ENCODE assay signal across 9 mouse cellular contexts in genomic region chr2:26488535-26489135, GRCm38 (mm10). TPM values are rescaled to one million over a fixed set of nuclear protein-coding genes. Genes with fewer than 3 reads are reported as not detected.
DNase-seq lines count a peak whose midpoint lies in the region; ATAC-seq and TF ChIP-seq lines count a peak whose summit lies in the region.
"Had no signal": no experiment of that assay in that cellular context is flagged by ENCODE, and none has a peak within 500 bp of the region (broad histone marks: within the 10 kb centered on the region; RNA-seq: fewer than 3 reads in every experiment).

No protein-coding gene starts in this region.

- WGBS in heart, embryonic 14.5 days: 60% methylated on average over 9 of the region's 9 CpGs
- 46% methylated on average over 9 of the region's 9 CpGs for whole genome bisulfite sequencing in hindbrain, embryonic 13.5 days
- 50% methylated on average over 9 of the region's 9 CpGs for WGBS in midbrain, postnatal 0 days

- intact Hi-C loops in heart, postnatal 36 days (cut with DNase I): no loop called here

- H3K9me3 ChIP-seq in heart, embryonic 14.5 days (ENCODE audit: control insufficient read depth, low read length): no peaks in the 10 kb centered on the region
- no peaks in the 10 kb centered on the region for H3K9me3 ChIP-seq in hindbrain, embryonic 13.5 days
- no peaks in the 10 kb centered on the region for H3K9me3 ChIP-seq in midbrain, postnatal 0 days (ENCODE audit: low read length)
- H3K9me3 ChIP-seq: megakaryocyte, embryonic 14.5 days had no signal

- no peak overlapping the region for H3K4me3 ChIP-seq in heart, embryonic 14.5 days (ENCODE audit: control insufficient read depth in 1 of 2, insufficient read depth in 1 of 2, low read depth in 1 of 2, low read length in 2 of 2)
- H3K4me3 ChIP-seq in hindbrain, embryonic 13.5 days: no peak overlapping the region
- H3K4me3 ChIP-seq in midbrain, postnatal 0 days (ENCODE audit: low read depth, low read length): no peak overlapping the region
- H3K4me3 ChIP-seq: megakaryocyte, embryonic 14.5 days had no signal

- peaks cover 54 to 75% of the 10 kb centered on the region in 2 experiments for H3K4me1 ChIP-seq in heart, embryonic 14.5 days (ENCODE audit: control insufficient read depth in 2 of 2, insufficient read depth in 2 of 2, low read length in 2 of 2)
- peaks cover 100% of the 10 kb centered on the region for H3K4me1 ChIP-seq in hindbrain, embryonic 13.5 days (replicated peaks)
- peaks cover 34% of the 10 kb centered on the region for H3K4me1 ChIP-seq in midbrain, postnatal 0 days (ENCODE audit: insufficient read depth, low read length)

- no peak for ATAC-seq in heart, embryonic 14.5 days (ENCODE audit: insufficient number of reproducible peaks, insufficient read depth, low FRiP score, low read depth)
- ATAC-seq in hindbrain, embryonic 13.5 days (ENCODE audit: low FRiP score): no peak
- no peak for ATAC-seq in midbrain, postnatal 0 days (ENCODE audit: low FRiP score)
- no peak for ATAC-seq in activated CD4-positive, CD25-positive, alpha-beta regulatory T cell, adult 4 months

- TF ChIP-seq CTCF in midbrain, postnatal 0 days (IDR thresholded peaks at IDR 0.05): no peak

- peak overlapping the region; percentile 17 to 84; a peak in 2 of 4 replicates for H3K27ac ChIP-seq in heart, embryonic 14.5 days (replicated peaks in 1 of 2; ENCODE audit: control insufficient read depth in 1 of 2, insufficient read depth in 1 of 2, low read depth in 2 of 2, low read length in 2 of 2)
- peak overlapping the region; percentile 90 for H3K27ac ChIP-seq in hindbrain, embryonic 13.5 days
- peak overlapping the region; percentile 83 for H3K27ac ChIP-seq in midbrain, postnatal 0 days (ENCODE audit: low read depth, low read length)

- H3K36me3 ChIP-seq in heart, embryonic 14.5 days (ENCODE audit: control insufficient read depth, insufficient read depth, low read length): peaks cover 18% of the 10 kb centered on the region
- 0 out of 2 replicates have a peak, but pooled peaks cover 3% of the 10 kb centered on the region for H3K36me3 ChIP-seq in hindbrain, embryonic 13.5 days
- no peaks in the 10 kb centered on the region for H3K36me3 ChIP-seq in midbrain, postnatal 0 days (ENCODE audit: insufficient read depth, low read length)

- H3K4me2 ChIP-seq in heart, embryonic 14.5 days (ENCODE audit: low read length): no peak overlapping the region
- peak overlapping the region; percentile 45 for H3K4me2 ChIP-seq in hindbrain, embryonic 13.5 days
- H3K4me2 ChIP-seq in midbrain, postnatal 0 days (ENCODE audit: low read depth, low read length, poor library complexity, severe bottlenecking): peak overlapping the region; percentile 31

- H3K27me3 ChIP-seq in heart, embryonic 14.5 days (ENCODE audit: control insufficient read depth, insufficient read depth, low read length): no peaks in the 10 kb centered on the region
- H3K27me3 ChIP-seq in hindbrain, embryonic 13.5 days: no peaks in the 10 kb centered on the region
- H3K27me3 ChIP-seq in midbrain, postnatal 0 days (ENCODE audit: insufficient read depth, low read length): no peaks in the 10 kb centered on the region

- peak overlapping the region; percentile 38; the same call in 1 of the 2 replicates for H3K9ac ChIP-seq in heart, embryonic 14.5 days (ENCODE audit: low read length)
- peak overlapping the region; percentile 2; the same call in 1 of the 2 replicates for H3K9ac ChIP-seq in hindbrain, embryonic 13.5 days
- no peak overlapping the region for H3K9ac ChIP-seq in midbrain, postnatal 0 days (replicated peaks; ENCODE audit: low read length, poor library complexity, severe bottlenecking)

- DNase-seq in heart, postnatal 36 days: no peak
- DNase-seq in embryo, embryonic 9.5 days (ENCODE audit: extremely low spot score): peak; percentile 63
- DNase-seq in midbrain, postnatal 0 days (ENCODE audit: low spot score): peak; percentile 72
- DNase-seq in urinary bladder, postnatal 10 days (ENCODE audit: low spot score): no peak
- DNase-seq in cerebellum, adult 18-20 months: no peak

RNA-seq across cellular contexts. Expression of gene Notch1, which starts 27.8 kb away (rescaled TPM):
- 21.2 and 21.6 TPM in 2 replicates for polyA plus RNA-seq in heart, embryonic 14.5 days (2014; fragmentation: Nextera tagmentation; extraction: Ambion mirVana)
- 10 to 100 TPM; 29.5 to 34.0 TPM for total RNA-seq in heart, postnatal 36 days (2021)
- 17.5 and 19.2 TPM in 2 replicates for polyA plus RNA-seq in hindbrain, embryonic 13.5 days (2015; fragmentation: Nextera tagmentation; extraction: Ambion mirVana)
- 48.9 and 65.8 TPM in 2 replicates for total RNA-seq in midbrain, postnatal 0 days (2014; rRNA removed)
- polyA plus RNA-seq in midbrain, postnatal 0 days (2015; fragmentation: Nextera tagmentation; extraction: Ambion mirVana): 6.8 and 7.6 TPM in 2 replicates
- polyA plus RNA-seq in activated CD4-positive, CD25-positive, alpha-beta regulatory T cell, adult 4 months (2017; shearing (Covaris generic)): 10 to 100 TPM; 22.2 to 28.7 TPM

RNA-seq across cellular contexts. Expression of gene Sec16a, which starts 43.6 kb away (rescaled TPM):
- 19.4 TPM in 2 replicates for polyA plus RNA-seq in heart, embryonic 14.5 days (2014; fragmentation: Nextera tagmentation; extraction: Ambion mirVana)
- 10 to 100 TPM; 36.9 to 39.1 TPM for total RNA-seq in heart, postnatal 36 days (2021)
- polyA plus RNA-seq in hindbrain, embryonic 13.5 days (2015; fragmentation: Nextera tagmentation; extraction: Ambion mirVana): 18.3 and 18.5 TPM in 2 replicates
- 63.3 and 76.7 TPM in 2 replicates for total RNA-seq in midbrain, postnatal 0 days (2014; rRNA removed)
- 9.9 and 12.6 TPM in 2 replicates for polyA plus RNA-seq in midbrain, postnatal 0 days (2015; fragmentation: Nextera tagmentation; extraction: Ambion mirVana)
- polyA plus RNA-seq in activated CD4-positive, CD25-positive, alpha-beta regulatory T cell, adult 4 months (2017; shearing (Covaris generic)): 10 to 100 TPM; 22.4 to 23.9 TPM

Comparison
In these comparisons a context has a peak if more than half of its experiments do, and no peak if none do; other contexts are left out.
1. DNase-seq: peak in embryo, embryonic 9.5 days (single experiment) and midbrain, postnatal 0 days (single experiment); none in heart, postnatal 36 days (0 of 2), urinary bladder, postnatal 10 days (single experiment) and cerebellum, adult 18-20 months (0 of 2).
2. Peak in every context shown above with its lines, with median percentiles within 50 percentile points of each other: H3K27ac ChIP-seq.